Mouse (Mus musculus) embryonic stem cell, embryonic (primary cell): Measurements from ENCODE around the gene Tmem147.

ENCODE experiments used
- CTCF ChIA-PET, 4 experiments: fragments of 300-600 bp in 2 of 4; fragments of 350-600 bp in 2 of 4; sonication (Branson Sonifier 250); formaldehyde crosslinking; loops; one replicate each; lab custom pipeline; 2022; ENCODE audit warnings: inconsistent platforms in 2 of 4; lab: Charles Lee
- POLR2A ChIA-PET, 4 experiments: fragments of 300-600 bp in 2 of 4; fragments of 350-600 bp in 2 of 4; sonication (Branson Sonifier 250); formaldehyde crosslinking; loops; one replicate each; lab custom pipeline; 2022; ENCODE audit warnings: antibody characterized with exemption in 4 of 4, inconsistent platforms in 1 of 4; lab: Charles Lee

Tmem147 gene

DNA sequence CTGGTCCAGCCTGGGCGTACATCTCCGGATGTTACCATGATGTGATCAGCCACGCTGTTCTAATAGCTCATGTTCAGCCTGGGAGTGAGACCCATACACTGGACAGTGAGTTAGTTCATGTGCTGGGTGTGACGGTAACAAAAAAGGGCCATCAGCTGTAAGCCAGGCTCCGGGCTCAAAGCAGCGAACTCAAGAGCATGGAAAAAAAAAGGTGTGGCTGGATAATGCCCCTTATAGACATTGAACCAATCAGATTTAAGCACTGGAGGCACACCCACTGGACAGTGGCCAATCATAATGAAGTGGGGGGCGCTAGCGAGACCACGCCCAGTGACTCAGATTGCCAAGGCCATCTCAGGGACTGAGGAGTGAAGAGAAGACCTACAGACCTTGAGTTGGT is 30.8 kb downstream of the Tmem147 start, which contains the start of gene 2200002J24Rik:
2200002J24Rik (plus strand) TSS at position 338 of the 400 bp plus-strand sequence.
- POLR2A ChIA-PET: interaction anchor here in 3 of 4 experiments (0.5 to 2.7 kb wide), 6 partner anchors 10 to 364 kb away, joined by 3 to 16 read pairs (median 4); partner anchors contain the start of gene Tmem147 (in 1 of the 3)

DNA sequence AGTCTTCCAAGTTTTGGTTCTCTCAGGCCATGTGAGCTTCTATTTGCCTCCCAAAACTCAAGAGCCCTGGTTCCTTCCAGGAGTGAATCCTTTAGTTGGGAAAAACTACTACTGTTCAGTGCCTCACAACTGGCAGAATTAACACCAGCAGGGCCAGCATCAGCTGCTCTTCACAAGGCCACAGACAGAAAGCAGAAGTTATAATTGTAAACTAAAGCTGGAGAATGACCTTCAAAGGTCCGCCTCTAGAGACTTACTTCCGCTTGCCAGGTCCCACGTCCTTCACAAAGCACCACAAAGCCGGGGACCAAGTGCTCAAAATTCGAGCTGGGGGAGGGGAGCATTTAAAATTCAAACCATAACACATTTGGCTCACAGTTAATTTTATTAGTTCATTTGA is 31.2 kb downstream of the Tmem147 start:
- POLR2A ChIA-PET: interaction anchor here in 3 of 4 experiments (0.7 to 2.7 kb wide), 6 partner anchors 10 to 254 kb away, joined by 3 to 16 read pairs (median 4); partner anchors contain the start of gene Tmem147 (in 1 of the 3)

More for the DNA sequence above, 30.8 kb downstream of the Tmem147 start, which contains the start of gene 2200002J24Rik:
- CTCF ChIA-PET: interaction anchor here in 2 of 4 experiments (0.7 to 1.1 kb wide), 5 partner anchors 10 to 207 kb away, joined by 3 to 7 read pairs (median 5); no protein-coding TSS in a partner anchor

DNA sequence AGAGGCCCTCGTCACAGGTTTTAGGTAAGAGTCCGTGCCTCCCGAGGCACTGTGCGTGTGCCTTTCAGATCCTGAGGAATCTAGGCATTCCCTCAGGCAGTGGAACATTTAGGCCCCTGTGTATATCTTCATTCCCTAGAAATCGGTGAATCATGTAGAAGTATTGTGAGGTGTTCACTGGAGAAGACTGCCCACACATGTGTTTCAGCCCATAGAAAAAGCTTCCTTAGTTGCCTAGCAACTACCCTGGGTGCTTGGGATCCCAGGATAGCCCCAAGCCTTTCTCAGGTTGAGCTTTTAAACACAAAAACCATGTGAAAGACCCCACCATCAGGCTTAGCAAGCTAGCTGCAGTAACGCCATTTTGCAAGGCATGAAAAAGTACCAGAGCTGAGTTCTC is 41.0 kb downstream of the Tmem147 start:
- ChIA-PET POLR2A (interaction anchor here in 3 of 4 experiments (0.7 to 1.9 kb wide), 3 partner anchors 9 to 11 kb away, joined by 3 to 16 read pairs (median 8); partner anchors contain the start of gene 2200002J24Rik (in 2 of the 3)), CTCF (interaction anchor here in 3 of 4 experiments (0.5 to 1.3 kb wide), 5 partner anchors 10 to 70 kb away, joined by 3 to 8 read pairs (median 3); partner anchors contain the start of gene 2200002J24Rik (in 1 of the 3))

More for the DNA sequence above, 31.2 kb downstream of the Tmem147 start:
- CTCF ChIA-PET: interaction anchor here in 2 of 4 experiments (0.7 to 1.1 kb wide), 5 partner anchors 10 to 207 kb away, joined by 3 to 7 read pairs (median 5); no protein-coding TSS in a partner anchor

DNA sequence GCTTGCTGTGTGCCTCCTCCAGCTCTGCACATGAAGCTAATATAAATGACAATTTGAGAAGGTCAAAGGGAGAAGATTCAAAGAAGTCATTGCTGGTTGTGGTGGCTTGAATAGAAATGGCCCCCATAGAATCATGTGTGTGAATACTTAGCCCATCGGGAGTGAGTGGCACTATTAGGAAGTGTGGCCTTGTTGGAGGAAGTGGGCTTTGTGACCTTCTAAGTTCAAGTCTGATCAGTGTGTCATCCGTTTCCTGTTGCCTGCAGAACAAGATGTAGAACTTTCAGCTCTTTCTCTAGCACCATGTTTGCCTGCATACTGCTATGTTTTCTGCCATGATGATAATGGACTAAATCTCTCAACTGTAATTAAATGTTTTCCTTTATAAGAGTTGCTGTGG is 45.9 kb downstream of the Tmem147 start:
- POLR2A ChIA-PET: interaction anchor here in 2 of 4 experiments (0.6 to 1.1 kb wide), 2 partner anchors 15 to 120 kb away, joined by 3 read pairs; partner anchors contain the start of gene 2200002J24Rik (in 1 of the 2)
- CTCF ChIA-PET: interaction anchor here in 1 of 4 experiments (0.6 kb wide), 2 partner anchors 70 to 254 kb away, joined by 3 read pairs; no protein-coding TSS in a partner anchor

DNA sequence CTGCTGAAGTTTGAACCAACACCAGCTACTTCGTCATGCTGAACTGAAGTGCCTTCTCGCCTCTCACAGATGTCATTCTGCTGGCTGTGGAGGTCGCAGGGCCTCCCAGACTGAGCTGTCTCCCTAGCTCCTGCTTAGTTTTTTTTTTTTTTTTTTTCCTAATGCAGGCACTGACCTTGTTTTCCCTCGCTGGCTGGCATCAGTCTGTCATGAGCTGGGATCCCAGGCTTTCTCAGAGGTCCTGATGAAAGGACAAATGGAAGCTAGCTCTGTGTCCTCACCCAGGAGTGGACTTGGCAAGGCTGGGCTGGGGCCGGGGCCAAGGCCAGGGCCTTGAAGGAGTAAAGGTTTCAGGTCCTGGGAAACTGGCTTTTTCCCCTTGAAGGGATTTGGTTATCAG is 47.4 kb downstream of the Tmem147 start:
- POLR2A ChIA-PET: interaction anchor here in 1 of 4 experiments (0.6 kb wide), 2 partner anchors 741 to 1163 kb away, joined by 3 read pairs; no protein-coding TSS in a partner anchor
- CTCF ChIA-PET: interaction anchor here (0.5 to 1.5 kb wide), 10 partner anchors 11 to 448 kb away, joined by 3 to 11 read pairs (median 4); partner anchors contain the start of genes Pmis2 (in 2 of the 4) and Cox6b1 (in 1 of the 4)

DNA sequence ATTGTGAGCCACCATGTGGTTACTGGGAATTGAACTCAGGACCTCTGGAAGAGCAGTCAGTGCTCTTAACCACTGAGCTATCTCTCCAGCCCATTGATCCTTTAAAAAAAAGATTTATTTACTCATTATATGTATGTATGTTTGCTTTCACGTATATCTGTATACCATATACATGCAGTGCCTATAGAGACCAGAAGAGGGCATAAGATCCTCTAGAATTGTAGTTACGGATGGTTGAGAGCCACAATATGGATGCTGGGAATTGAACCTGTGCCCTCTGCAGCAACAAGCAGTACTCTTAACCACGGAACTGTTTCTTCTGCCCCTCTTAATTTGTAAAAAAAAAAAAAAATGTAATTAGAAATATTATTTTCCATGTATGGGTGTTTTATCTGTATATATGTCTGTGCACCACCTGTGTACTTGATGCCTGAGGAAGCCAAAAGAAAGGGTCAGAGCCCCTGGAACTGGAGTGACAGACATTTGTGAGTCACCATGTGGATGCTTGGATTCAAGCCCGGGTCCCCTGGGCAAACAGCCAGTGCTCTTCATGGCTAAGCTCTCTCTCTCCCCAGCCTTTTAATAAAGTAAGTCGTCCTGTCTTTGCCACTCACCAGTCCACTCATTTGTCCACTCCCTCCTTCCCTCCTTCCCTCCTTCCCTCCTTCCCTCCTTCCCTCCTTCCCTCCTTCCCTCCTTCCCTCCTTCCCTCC is 50.9 kb downstream of the Tmem147 start:
- ChIA-PET CTCF (no interaction called here), POLR2A (no interaction called here)
